Mouse (Mus musculus) limb, embryonic 13.5 days (tissue): ENCODE results near the gene Hax1. TPM values are rescaled to one million over a fixed set of nuclear protein-coding genes. Genes with fewer than 3 reads are reported as not detected.

Experiments used
- ATAC-seq: fragments of 200-750 bp; cut with Nextera tagmentation; 2 replicates; pipeline ENCODE4 v1.8.0; 2017; ENCODE audit warnings: low read depth, moderate number of reproducible peaks, moderate TSS enrichment; ENCODE audit not compliant: low FRiP score
- H3K27ac ChIP-seq: fragments of 300-500 bp; sonication (generic); 2 replicates; pipeline ENCODE4 v1.5.1; 2015; ENCODE audit warnings: inconsistent platforms, mild to moderate bottlenecking, moderate library complexity
- H3K27me3 ChIP-seq: fragments of 300-500 bp; sonication (generic); 2 replicates; pipeline ENCODE4 v1.6.1; 2015; ENCODE audit warnings: mild to moderate bottlenecking, inconsistent platforms
- H3K36me3 ChIP-seq: fragments of 300-500 bp; sonication (generic); 2 replicates; pipeline ENCODE4 v1.6.1; 2015; ENCODE audit warnings: inconsistent platforms, mild to moderate bottlenecking, moderate library complexity
- H3K4me1 ChIP-seq: fragments of 300-500 bp; sonication (generic); 2 replicates; pipeline ENCODE4 v1.6.1; 2015; ENCODE audit warnings: inconsistent platforms
- H3K4me2 ChIP-seq: fragments of 300-500 bp; sonication (generic); replicated peaks from 2 replicates; pipeline ENCODE4 v1.6.1; 2015; ENCODE audit warnings: inconsistent platforms, mild to moderate bottlenecking, moderate library complexity
- H3K4me3 ChIP-seq: fragments of 300-500 bp; sonication (generic); 2 replicates; pipeline ENCODE4 v1.5.1; 2015; ENCODE audit warnings: moderate library complexity, mild to moderate bottlenecking, inconsistent platforms
- H3K9ac ChIP-seq: fragments of 300-500 bp; sonication (generic); 2 replicates; pipeline ENCODE4 v1.6.1; 2015; ENCODE audit warnings: mild to moderate bottlenecking, inconsistent platforms
- H3K9me3 ChIP-seq: fragments of 300-500 bp; sonication (generic); 2 replicates; pipeline ENCODE4 v1.6.1; 2016; ENCODE audit warnings: inconsistent platforms
- WGBS: fragments of 180-500 bp; shearing (Covaris S2); methylation state at CpG from one replicate; pipeline ENCODE4 v1.1.7; 2015; 5-methylcytosine and 5-hydroxymethylcytosine counted together
- polyA plus RNA-seq: library from polyadenylated mRNA; unstranded; fragments of >200 nt; fragmentation: Nextera tagmentation; extraction: Ambion mirVana; gene quantifications from 2 replicates; pipeline ENCODE4 v1.2.1, GENCODE M21; 2015

Gene Hax1
- polyA plus RNA-seq = 157 and 174 TPM in 2 replicates

DNA sequence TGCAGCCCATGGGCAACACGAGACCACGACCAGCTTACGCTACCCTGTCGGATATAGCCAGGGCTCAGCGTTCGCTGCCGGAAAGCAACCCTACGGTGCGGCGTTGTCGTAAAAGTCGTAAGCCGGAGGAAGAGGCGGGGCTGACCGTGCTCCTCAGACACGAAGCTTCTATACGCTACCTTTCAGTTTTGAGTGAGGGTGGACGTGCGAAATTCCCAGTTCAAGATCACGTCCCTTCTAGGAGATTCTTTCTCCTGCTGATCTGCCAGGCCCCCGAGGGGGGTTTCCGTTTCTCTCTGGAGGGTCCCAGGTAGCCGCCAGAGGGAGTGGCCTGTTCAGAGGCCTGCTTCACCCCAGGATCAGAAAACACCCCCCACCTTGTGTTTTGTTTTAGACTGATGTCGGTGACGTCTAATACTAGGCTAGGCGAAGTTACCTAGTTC is at the start of gene Hax1:
Gene Hax1, minus strand, starts transcription at position 169 of the 443 bp plus-strand sequence.
- peaks cover 20% of the 10 kb centered on the region for H3K4me1 ChIP-seq
- peak within 1 kb of the TSS; percentile 89 for H3K9ac ChIP-seq
- 0% methylated on average over 26 of the region's 26 CpGs for WGBS
- peak; percentile 91 for ATAC-seq
- H3K27ac ChIP-seq = peak within 1 kb of the TSS; percentile 98
- H3K4me2 ChIP-seq = peak within 1 kb of the TSS; percentile 86
- peaks cover 56% of the 10 kb centered on the region for H3K36me3 ChIP-seq
- no peaks in the 10 kb centered on the region for H3K9me3 ChIP-seq
- no peaks in the 10 kb centered on the region for H3K27me3 ChIP-seq
- peak within 1 kb of the TSS; percentile 85 for H3K4me3 ChIP-seq

DNA sequence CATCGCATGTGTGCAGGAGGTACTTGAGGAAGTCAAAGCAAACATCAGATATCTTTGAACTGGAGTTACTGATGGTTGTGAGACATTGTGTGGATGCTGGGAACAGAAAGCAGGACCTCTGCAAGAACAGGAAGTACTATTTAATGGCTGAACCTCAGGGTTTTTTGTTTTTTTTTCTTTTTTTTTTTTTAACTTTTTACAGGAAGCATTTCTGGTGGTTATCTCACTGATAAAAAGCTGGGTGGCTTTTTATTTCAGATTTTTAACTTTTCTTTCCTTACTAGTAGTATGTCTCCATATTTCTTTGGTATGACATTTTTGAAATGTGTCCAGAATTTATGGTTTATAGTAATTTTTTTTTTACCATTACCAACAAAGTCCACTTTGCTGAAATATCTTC is 37.7 kb upstream of the Hax1 start:
- no peak overlapping the region for H3K4me3 ChIP-seq
- H3K9ac ChIP-seq = no peak overlapping the region
- 94% methylated on average over 1 of the region's 1 CpGs for WGBS
- no peaks in the 10 kb centered on the region for H3K9me3 ChIP-seq
- no peaks in the 10 kb centered on the region for H3K4me1 ChIP-seq
- H3K4me2 ChIP-seq = no peak overlapping the region
- H3K36me3 ChIP-seq = peaks cover 79% of the 10 kb centered on the region
- no peak overlapping the region for H3K27ac ChIP-seq
- no peak for ATAC-seq
- H3K27me3 ChIP-seq = no peaks in the 10 kb centered on the region

DNA sequence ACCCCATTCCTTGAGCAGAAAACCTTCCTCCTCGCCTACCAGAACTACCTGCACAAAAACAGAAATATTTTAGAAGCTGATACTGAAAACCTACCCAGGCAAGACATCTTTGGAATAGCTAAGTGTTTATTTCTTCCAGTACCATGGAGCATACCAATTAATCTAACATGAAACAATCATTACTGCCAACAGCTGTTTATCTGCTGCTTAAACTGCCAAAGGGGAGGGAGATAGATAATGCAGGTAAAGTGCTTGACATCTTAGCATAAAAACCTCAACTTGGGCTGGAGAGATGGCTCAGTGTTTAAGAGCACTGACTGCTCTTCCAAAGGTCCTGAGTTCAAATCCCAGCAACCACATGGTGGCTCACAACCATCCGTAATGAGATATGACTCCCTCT is 36.1 kb upstream of the Hax1 start:
- 91% methylated on average over 2 of the region's 2 CpGs for WGBS
- no peak for ATAC-seq
- H3K9ac ChIP-seq = no peak overlapping the region
- H3K36me3 ChIP-seq = peaks cover 76% of the 10 kb centered on the region
- no peak overlapping the region for H3K4me3 ChIP-seq
- H3K27ac ChIP-seq = no peak overlapping the region
- no peaks in the 10 kb centered on the region for H3K9me3 ChIP-seq
- no peaks in the 10 kb centered on the region for H3K4me1 ChIP-seq
- no peak overlapping the region for H3K4me2 ChIP-seq
- no peaks in the 10 kb centered on the region for H3K27me3 ChIP-seq

DNA sequence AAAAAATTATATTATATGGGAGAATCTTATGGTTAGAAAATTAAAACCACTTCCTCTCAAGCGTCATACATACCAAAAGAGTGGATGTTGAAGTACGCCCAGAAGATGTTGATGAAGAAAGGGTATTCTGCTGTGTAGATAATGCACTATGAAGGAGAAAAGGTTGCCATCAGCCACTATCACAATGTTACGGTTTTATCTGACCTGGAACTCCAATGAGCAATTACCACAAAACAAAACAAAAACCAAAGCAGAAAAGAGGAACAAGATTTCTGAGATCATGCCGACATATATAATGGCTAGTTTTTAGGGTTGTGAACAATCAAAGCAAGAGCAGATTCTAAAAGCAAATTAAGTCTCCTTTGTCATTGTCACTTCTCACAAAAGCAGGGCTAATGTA is 18.0 kb upstream of the Hax1 start:
- no peak for ATAC-seq
- Histone ChIP-seq H3K27me3 (no peaks in the 10 kb centered on the region), H3K4me3 (no peak overlapping the region), H3K27ac (no peak overlapping the region), H3K4me2 (no peak overlapping the region), H3K4me1 (no peaks in the 10 kb centered on the region), H3K9ac (no peak overlapping the region), H3K9me3 (no peaks in the 10 kb centered on the region), H3K36me3 (peaks cover 98% of the 10 kb centered on the region)
- 95% methylated on average over 4 of the region's 4 CpGs for WGBS

DNA sequence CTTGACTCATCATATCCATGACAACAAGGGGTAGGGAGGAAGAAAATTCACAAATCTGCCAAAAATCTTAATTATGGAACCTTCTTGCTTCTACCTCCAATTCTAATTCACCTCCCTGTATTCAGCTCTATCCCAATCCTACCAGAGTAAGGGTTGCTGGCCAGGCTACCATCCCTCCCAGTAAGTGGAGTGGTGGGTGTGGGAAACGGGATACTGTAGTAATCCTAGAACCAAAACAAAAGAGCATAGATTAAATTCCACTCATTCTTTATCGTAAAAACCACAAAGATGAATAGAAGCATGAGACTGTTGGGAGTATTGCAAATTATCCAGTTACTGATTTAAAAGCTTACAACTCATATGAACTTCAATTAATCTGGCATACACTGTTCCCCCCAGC is 11.7 kb upstream of the Hax1 start:
- Histone ChIP-seq H3K4me2 (no peak overlapping the region), H3K4me1 (no peaks in the 10 kb centered on the region), H3K27ac (no peak overlapping the region), H3K36me3 (peaks cover 95% of the 10 kb centered on the region), H3K9me3 (no peaks in the 10 kb centered on the region), H3K9ac (no peak overlapping the region), H3K4me3 (no peak overlapping the region), H3K27me3 (no peaks in the 10 kb centered on the region)
- 84% methylated on average over 2 of the region's 2 CpGs for WGBS
- ATAC-seq = no peak

DNA sequence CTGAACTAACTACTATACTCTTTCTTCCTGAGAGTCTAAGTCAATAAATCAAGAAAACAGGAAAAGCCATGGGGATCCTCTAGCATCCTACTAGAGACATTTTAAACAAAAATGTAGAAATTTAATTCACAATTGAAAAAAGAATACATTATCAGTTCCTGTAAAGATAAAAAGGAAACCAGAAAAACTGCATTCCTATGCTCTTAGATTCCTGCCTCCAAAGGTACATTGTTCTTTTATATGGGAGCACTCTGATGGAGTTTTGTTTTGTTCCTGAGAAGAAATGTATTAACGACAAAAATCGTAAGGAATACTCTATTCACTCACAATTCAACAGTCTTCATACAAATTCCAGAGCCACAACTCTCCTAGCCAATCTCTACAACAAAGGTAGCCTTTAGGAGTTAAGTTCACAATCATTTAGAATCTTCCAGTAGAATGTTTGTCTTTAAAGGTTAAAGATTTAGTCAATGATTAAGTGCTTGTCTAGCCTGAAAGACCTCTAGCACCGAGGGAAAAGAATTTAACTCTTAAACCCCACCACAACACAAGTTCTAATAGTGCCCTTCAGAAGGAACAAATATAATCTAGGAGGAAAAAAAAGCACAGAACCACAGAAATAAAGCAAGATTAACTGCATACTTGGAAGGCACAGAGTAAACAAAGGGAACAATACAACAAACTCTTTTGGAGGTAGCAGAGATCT is 5.7 kb upstream of the Hax1 start:
- WGBS = 42% methylated on average over 3 of the region's 3 CpGs
- no peak overlapping the region for H3K4me3 ChIP-seq
- H3K9ac ChIP-seq = no peak overlapping the region
- peaks cover 8% of the 10 kb centered on the region for H3K4me1 ChIP-seq
- H3K27ac ChIP-seq = no peak overlapping the region
- H3K9me3 ChIP-seq = no peaks in the 10 kb centered on the region
- H3K27me3 ChIP-seq = no peaks in the 10 kb centered on the region
- no peak for ATAC-seq
- no peak overlapping the region for H3K4me2 ChIP-seq
- peaks cover 78% of the 10 kb centered on the region for H3K36me3 ChIP-seq

DNA sequence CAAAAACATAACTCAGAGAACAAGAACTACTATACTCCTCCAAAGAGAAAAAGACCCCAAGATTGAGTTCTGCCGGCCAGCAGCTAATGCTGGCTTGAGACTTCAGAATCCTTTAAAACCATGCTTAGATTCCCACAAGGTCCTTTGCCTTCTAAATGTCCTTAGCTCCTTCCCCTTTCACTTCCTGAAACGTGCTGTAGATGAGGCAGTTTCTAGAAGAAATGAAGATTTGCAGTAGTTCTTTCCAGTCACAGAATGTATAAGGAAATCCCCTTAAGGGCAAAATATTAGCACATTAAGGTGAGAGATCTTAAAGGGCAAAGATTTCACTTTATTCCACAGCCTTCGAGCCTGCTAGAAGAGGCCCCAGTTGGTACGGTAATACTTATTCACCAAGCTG is 1.2 kb upstream of the Hax1 start:
- H3K4me3 ChIP-seq = peak overlapping the region; percentile 85
- no peaks in the 10 kb centered on the region for H3K9me3 ChIP-seq
- H3K27ac ChIP-seq = peak overlapping the region; percentile 98
- H3K36me3 ChIP-seq = peaks cover 54% of the 10 kb centered on the region
- H3K9ac ChIP-seq = peak overlapping the region; percentile 89
- 65% methylated on average over 4 of the region's 4 CpGs for WGBS
- H3K4me2 ChIP-seq = peak overlapping the region; percentile 86
- ATAC-seq = no peak
- H3K27me3 ChIP-seq = no peaks in the 10 kb centered on the region
- peaks cover 20% of the 10 kb centered on the region for H3K4me1 ChIP-seq

DNA sequence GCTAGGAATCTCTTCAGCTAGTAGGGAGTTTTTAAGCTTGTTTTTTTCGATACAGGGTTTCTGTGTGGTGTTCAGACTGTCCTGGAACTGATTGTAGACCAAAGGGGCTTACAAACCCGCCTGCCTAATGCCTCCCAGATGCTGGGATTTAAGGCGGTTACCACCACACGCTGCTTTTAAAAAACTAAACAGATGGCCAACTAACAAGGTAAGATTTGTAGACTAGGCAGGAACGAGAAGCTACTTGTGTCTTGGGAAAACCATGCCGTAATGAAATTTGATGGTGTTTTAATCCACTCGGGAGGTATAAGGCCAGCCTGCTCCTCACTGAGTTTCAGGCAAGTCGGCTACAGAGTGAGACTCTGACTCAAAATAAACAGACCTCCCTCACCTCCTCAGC is 510 bp upstream of the Hax1 start:
- H3K27me3 ChIP-seq = no peaks in the 10 kb centered on the region
- peak; percentile 83 for ATAC-seq
- H3K4me2 ChIP-seq = peak overlapping the region; percentile 86
- WGBS = 4% methylated on average over 8 of the region's 8 CpGs
- no peaks in the 10 kb centered on the region for H3K9me3 ChIP-seq
- peak overlapping the region; percentile 98 for H3K27ac ChIP-seq
- peaks cover 20% of the 10 kb centered on the region for H3K4me1 ChIP-seq
- peak overlapping the region; percentile 85 for H3K4me3 ChIP-seq
- H3K9ac ChIP-seq = peak overlapping the region; percentile 89
- peaks cover 53% of the 10 kb centered on the region for H3K36me3 ChIP-seq

DNA sequence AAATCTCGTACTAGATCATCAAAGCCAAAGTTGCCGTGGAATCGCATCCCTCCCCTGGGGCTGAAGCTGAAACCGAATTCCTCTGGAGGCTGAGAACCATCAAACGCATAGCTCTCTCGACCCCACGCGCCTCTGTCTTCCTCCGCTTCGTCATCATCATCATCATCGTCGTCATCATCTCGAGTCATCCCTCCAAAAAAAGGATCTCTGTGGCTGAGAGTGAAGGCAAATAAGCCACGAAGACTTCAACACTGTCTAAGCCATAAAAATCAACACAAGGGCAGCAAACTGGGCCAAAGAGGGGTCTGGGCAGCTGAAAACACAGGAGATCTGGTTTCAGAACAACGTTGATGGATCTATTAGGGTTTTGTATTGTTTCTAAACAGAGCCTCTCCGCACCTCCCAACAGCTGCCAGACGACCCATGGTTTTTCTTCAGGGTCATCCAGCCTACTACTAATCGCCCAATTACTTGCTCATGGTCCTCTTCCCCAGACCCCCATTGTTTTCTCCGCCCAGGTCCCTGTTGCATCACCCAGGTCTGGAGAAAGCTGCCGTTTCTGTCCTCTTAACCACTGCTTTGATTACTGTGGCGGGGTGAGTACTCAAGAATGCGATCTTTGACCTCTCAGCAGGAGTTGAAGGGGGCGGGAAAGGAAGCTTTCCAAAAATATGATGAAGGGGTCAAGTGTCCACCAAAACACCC is 637 bp downstream of the Hax1 start:
- H3K4me2 ChIP-seq = peak overlapping the region; percentile 86
- H3K36me3 ChIP-seq = peaks cover 54% of the 10 kb centered on the region
- peak overlapping the region; percentile 85 for H3K4me3 ChIP-seq
- peak; percentile 58 for ATAC-seq
- H3K27me3 ChIP-seq = no peaks in the 10 kb centered on the region
- no peaks in the 10 kb centered on the region for H3K9me3 ChIP-seq
- peaks cover 20% of the 10 kb centered on the region for H3K4me1 ChIP-seq
- 6% methylated on average over 23 of the region's 23 CpGs for WGBS
- peak overlapping the region; percentile 89 for H3K9ac ChIP-seq
- H3K27ac ChIP-seq = peak overlapping the region; percentile 98

DNA sequence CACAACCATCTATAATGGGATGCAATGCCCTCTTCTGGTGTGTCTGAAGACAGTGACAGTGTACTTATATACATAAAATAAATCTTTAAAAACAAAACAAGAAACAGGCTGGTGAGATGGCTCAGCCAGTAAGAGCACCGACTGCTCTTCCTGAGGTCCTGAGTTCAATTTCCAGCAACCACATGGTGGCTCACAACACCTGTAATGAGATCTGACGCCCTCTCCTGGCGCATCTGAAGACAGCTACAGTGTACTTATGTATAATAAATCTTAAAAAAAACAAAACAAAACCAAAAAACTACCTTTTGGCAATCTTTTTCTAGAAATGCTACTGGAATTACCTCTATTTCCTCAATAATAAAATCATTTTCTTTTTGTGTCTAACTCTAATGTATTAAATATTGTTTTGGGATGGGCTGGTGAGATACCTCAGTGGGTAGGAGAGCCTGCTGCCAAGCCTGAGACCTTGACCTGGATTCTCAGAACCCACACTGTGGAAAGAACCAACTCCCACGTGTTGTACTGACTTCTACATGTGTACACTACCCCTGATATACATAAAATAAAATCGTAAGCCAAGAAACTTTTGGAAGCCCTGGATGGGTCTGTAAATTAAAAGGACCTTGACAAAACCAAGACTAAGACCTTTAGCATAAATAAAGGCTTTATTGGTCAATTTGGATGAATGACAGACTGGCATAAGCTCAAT is 3.6 kb downstream of the Hax1 start:
- Histone ChIP-seq H3K9ac (no peak overlapping the region), H3K4me2 (no peak overlapping the region), H3K4me1 (peaks cover 19% of the 10 kb centered on the region), H3K27me3 (no peaks in the 10 kb centered on the region), H3K9me3 (no peaks in the 10 kb centered on the region), H3K27ac (no peak overlapping the region), H3K36me3 (peaks cover 35% of the 10 kb centered on the region), H3K4me3 (no peak overlapping the region)
- WGBS = 90% methylated on average over 5 of the region's 5 CpGs
- no peak for ATAC-seq

DNA sequence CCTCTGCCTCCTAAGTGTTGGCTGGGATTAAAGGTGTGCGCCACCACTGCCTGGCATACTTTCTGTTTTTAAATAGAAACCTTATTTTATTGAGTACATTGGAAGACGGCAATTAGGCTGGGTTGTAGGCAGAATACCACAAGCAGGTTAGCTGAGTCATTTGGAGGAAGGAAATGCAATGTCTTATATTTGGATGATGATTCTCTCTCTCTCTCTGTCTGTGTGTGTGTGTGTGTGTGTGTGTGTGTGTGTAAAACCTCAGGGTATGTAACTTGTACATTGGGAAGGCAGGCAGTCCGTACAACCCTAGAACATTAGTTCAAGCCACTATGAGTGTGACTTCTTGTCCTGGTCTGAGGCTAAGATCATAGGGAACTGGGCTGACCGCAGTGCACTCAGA is 10.8 kb downstream of the Hax1 start:
- no peak overlapping the region for H3K27ac ChIP-seq
- no peak overlapping the region for H3K4me2 ChIP-seq
- no peak overlapping the region for H3K9ac ChIP-seq
- H3K27me3 ChIP-seq = no peaks in the 10 kb centered on the region
- H3K36me3 ChIP-seq = peaks cover 7% of the 10 kb centered on the region
- H3K4me1 ChIP-seq = no peaks in the 10 kb centered on the region
- no peaks in the 10 kb centered on the region for H3K9me3 ChIP-seq
- WGBS = 92% methylated on average over 4 of the region's 4 CpGs
- no peak overlapping the region for H3K4me3 ChIP-seq
- no peak for ATAC-seq

DNA sequence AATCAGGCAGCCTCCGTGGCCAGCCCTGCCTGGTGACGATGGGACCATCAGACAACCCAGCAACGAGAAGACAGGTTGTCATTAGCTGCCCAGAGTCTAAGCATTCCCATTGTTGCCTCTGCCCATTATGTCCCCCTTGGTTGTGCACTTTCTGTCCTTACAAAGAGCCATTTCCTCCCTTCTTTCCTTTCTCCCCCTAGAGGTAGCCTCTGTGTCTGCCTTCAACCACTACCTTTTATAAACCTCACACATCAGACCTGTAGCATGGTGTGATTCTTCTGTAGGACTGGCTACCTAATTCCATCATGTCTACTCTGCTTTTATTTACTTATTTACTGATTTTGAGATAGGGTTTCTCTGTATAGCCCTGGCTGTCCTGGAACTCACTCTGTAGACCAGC is 11.4 kb downstream of the Hax1 start:
- WGBS = 62% methylated on average over 3 of the region's 3 CpGs
- peaks cover 2% of the 10 kb centered on the region for H3K36me3 ChIP-seq
- H3K27me3 ChIP-seq = no peaks in the 10 kb centered on the region
- H3K9me3 ChIP-seq = no peaks in the 10 kb centered on the region
- H3K27ac ChIP-seq = no peak overlapping the region
- no peak overlapping the region for H3K4me3 ChIP-seq
- H3K9ac ChIP-seq = no peak overlapping the region
- H3K4me1 ChIP-seq = no peaks in the 10 kb centered on the region
- H3K4me2 ChIP-seq = no peak overlapping the region
- no peak for ATAC-seq
